Mouse (Mus musculus): ENCODE results near the gene Pdlim5.

DNA sequence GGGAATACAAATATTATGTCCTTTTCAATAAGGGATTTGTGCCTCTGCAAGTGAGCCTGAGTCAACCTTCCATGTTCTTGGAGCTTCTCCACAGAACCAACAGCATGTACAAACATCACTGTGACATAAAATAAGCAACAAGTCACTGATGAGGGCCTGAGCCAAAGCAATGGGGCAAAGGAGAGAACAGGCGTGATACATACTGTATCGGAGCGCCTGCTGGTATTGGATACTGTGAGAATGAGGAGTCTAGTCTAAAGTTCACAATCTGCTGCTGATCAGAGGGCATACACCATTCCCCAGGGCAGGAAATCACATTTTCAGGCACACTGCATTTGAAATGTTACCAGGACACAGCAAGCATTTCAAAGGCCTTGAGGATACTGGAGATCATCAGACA, 119.0 kb downstream of the Pdlim5 start:
- no peak for TF ChIP-seq CTCF (IDR thresholded peaks at IDR 0.05; ENCODE audit: extremely low read depth, insufficient read depth, insufficient read length, insufficient replicate concordance)
- no peak for TF ChIP-seq POLR2A (IDR thresholded peaks at IDR 0.05; ENCODE audit: low read depth, low read length)
